8 mouse cellular contexts compared by ENCODE assay signal in genomic region chr14:55783171-55783957, GRCm38 (mm10). TPM values are rescaled to one million over a fixed set of nuclear protein-coding genes. Genes with fewer than 3 reads are reported as not detected.
A peak's percentile ranks its signal among the peaks of the same experiment; 100 is the strongest.
DNase-seq lines count a peak whose midpoint lies in the region; ATAC-seq and TF ChIP-seq lines count a peak whose summit lies in the region.
"Had no signal": no experiment of that assay in that cellular context is flagged by ENCODE, and none has a peak within 500 bp of the region (broad histone marks: within the 10 kb centered on the region; RNA-seq: fewer than 3 reads in every experiment).

No protein-coding gene starts in this region.

- H3K4me2 ChIP-seq in intestine, embryonic 14.5 days (ENCODE audit: low read length), result peak overlapping the region; percentile 79
- peak overlapping the region; percentile 69 for H3K4me2 ChIP-seq in lung, embryonic 14.5 days

- no peak for TF ChIP-seq CTCF in lung, embryonic 14.5 days (IDR thresholded peaks at IDR 0.05; ENCODE audit: low read depth)

- H3K9ac ChIP-seq in intestine, embryonic 14.5 days (ENCODE audit: low read length), result peak overlapping the region; percentile 44
- H3K9ac ChIP-seq in lung, embryonic 14.5 days, result peak overlapping the region; percentile 48

- peak; percentile 68 for DNase-seq in 3T3-L1 (ENCODE audit: low read depth, low spot score)
- peak; percentile 70 for DNase-seq in MN1 (ENCODE audit: low spot score)
- DNase-seq in forelimb bud, embryonic 11.5 days (ENCODE audit: low read depth, low spot score), result peak; percentile 73
- DNase-seq in intestine, embryonic 14.5 days (ENCODE audit: low spot score), result peak; percentile 66
- peak; percentile 88 for DNase-seq in lung, embryonic 14.5 days
- DNase-seq in spleen, postnatal 4 days (ENCODE audit: low spot score in 2 of 2), result peak; percentile 10 to 59
- DNase-seq in left cerebral cortex, adult 8-10 months (ENCODE audit: low spot score in 2 of 2), result no peak

- H3K9me3 ChIP-seq in intestine, embryonic 14.5 days (ENCODE audit: control insufficient read depth, low read length), result no peaks in the 10 kb centered on the region
- H3K9me3 ChIP-seq in lung, embryonic 14.5 days (ENCODE audit: low read depth, low read length), result no peaks in the 10 kb centered on the region
- H3K9me3 ChIP-seq: megakaryocyte, embryonic 14.5 days had no signal

- peak overlapping the region; percentile 33; the same call in 1 of the 2 replicates for H3K27ac ChIP-seq in intestine, embryonic 14.5 days (ENCODE audit: low read depth)
- H3K27ac ChIP-seq in lung, embryonic 14.5 days (ENCODE audit: low read depth), result peak overlapping the region; percentile 63; the same call in 1 of the 2 replicates

- H3K36me3 ChIP-seq in intestine, embryonic 14.5 days (ENCODE audit: control insufficient read depth, insufficient read depth, low read length), result no peaks in the 10 kb centered on the region
- H3K36me3 ChIP-seq in lung, embryonic 14.5 days (ENCODE audit: insufficient read depth), result 0 out of 2 replicates have a peak, but pooled peaks cover 6% of the 10 kb centered on the region

- peaks cover 19% of the 10 kb centered on the region for H3K4me1 ChIP-seq in intestine, embryonic 14.5 days (replicated peaks; ENCODE audit: control insufficient read depth, insufficient read depth, low read length)
- peaks cover 7% of the 10 kb centered on the region; the same call in 1 of the 2 replicates for H3K4me1 ChIP-seq in lung, embryonic 14.5 days (ENCODE audit: insufficient read depth)

- H3K4me3 ChIP-seq in intestine, embryonic 14.5 days (ENCODE audit: low read depth, low read length), result peak overlapping the region; percentile 45
- H3K4me3 ChIP-seq in lung, embryonic 14.5 days (ENCODE audit: low read depth, low read length), result peak overlapping the region; percentile 45
- H3K4me3 ChIP-seq: megakaryocyte, embryonic 14.5 days had no signal

- ATAC-seq in intestine, embryonic 14.5 days (replicated peaks; ENCODE audit: low FRiP score, low TSS enrichment, low read depth), result no peak; the same call in 1 of the 2 replicates
- peak; percentile 62; the same call in 1 of the 2 replicates for ATAC-seq in lung, embryonic 14.5 days (ENCODE audit: insufficient read depth)

- H3K27me3 ChIP-seq in intestine, embryonic 14.5 days (replicated peaks; ENCODE audit: control insufficient read depth, insufficient read depth, low read length), result peaks cover 25% of the 10 kb centered on the region
- peaks cover 21% of the 10 kb centered on the region; the same call in 1 of the 2 replicates for H3K27me3 ChIP-seq in lung, embryonic 14.5 days (ENCODE audit: insufficient read depth, low read length)

- WGBS in intestine, embryonic 14.5 days, result 3% methylated on average over 29 of the region's 31 CpGs
- WGBS in lung, embryonic 14.5 days, result 1% methylated on average over 31 of the region's 31 CpGs

RNA-seq across cellular contexts. Expression of gene Adcy4, which starts 0.5 kb away (rescaled TPM):
- polyA plus RNA-seq in intestine, embryonic 14.5 days (2014; fragmentation: Nextera tagmentation; extraction: Ambion mirVana), result 5.8 and 7.2 TPM in 2 replicates
- 11.6 and 14.1 TPM in 2 replicates for polyA plus RNA-seq in lung, embryonic 14.5 days (2014; fragmentation: Nextera tagmentation; extraction: Ambion mirVana)
- total RNA-seq in left cerebral cortex, adult 8-10 months (2022), result 1 to 10 TPM; 3.3 to 6.2 (median 4.7) TPM

RNA-seq across cellular contexts. Expression of gene Ripk3, which starts 5.3 kb away (rescaled TPM):
- 48.5 and 51.7 TPM in 2 replicates for polyA plus RNA-seq in intestine, embryonic 14.5 days (2014; fragmentation: Nextera tagmentation; extraction: Ambion mirVana)
- polyA plus RNA-seq in lung, embryonic 14.5 days (2014; fragmentation: Nextera tagmentation; extraction: Ambion mirVana), result 42.5 and 51.4 TPM in 2 replicates
- total RNA-seq in left cerebral cortex, adult 8-10 months (2022), result under 1 TPM in 2 of 4 experiments, not detected in 2; 0.73 to 0.98 TPM

RNA-seq across cellular contexts. Expression of gene Ltb4r1, which starts 17.6 kb away (rescaled TPM):
- polyA plus RNA-seq in intestine, embryonic 14.5 days (2014; fragmentation: Nextera tagmentation; extraction: Ambion mirVana), result 0.30 and 0.38 TPM in 2 replicates
- polyA plus RNA-seq in lung, embryonic 14.5 days (2014; fragmentation: Nextera tagmentation; extraction: Ambion mirVana), result 0.31 and 0.64 TPM in 2 replicates
- under 1 TPM in 3 of 4 experiments, not detected in 1; 0.26 to 0.65 (median 0.53) TPM for total RNA-seq in left cerebral cortex, adult 8-10 months (2022)

RNA-seq across cellular contexts. Expression of gene Ltb4r2, which starts 22.1 kb away (rescaled TPM):
- polyA plus RNA-seq in intestine, embryonic 14.5 days (2014; fragmentation: Nextera tagmentation; extraction: Ambion mirVana), result 0.08 and 0.65 TPM in 2 replicates
- polyA plus RNA-seq in lung, embryonic 14.5 days (2014; fragmentation: Nextera tagmentation; extraction: Ambion mirVana), result 0.19 and 0.70 TPM in 2 replicates
- total RNA-seq in left cerebral cortex, adult 8-10 months (2022), result under 1 TPM; 0.21 to 0.28 (median 0.25) TPM

RNA-seq across cellular contexts. Expression of gene Cideb, which starts 25.1 kb away (rescaled TPM):
- polyA plus RNA-seq in intestine, embryonic 14.5 days (2014; fragmentation: Nextera tagmentation; extraction: Ambion mirVana), result 5.4 and 8.1 TPM in 2 replicates
- polyA plus RNA-seq in lung, embryonic 14.5 days (2014; fragmentation: Nextera tagmentation; extraction: Ambion mirVana), result 0.36 and 0.38 TPM in 2 replicates
- total RNA-seq in left cerebral cortex, adult 8-10 months (2022), result 1 to 10 TPM; 1.5 to 3.1 (median 2.4) TPM

Comparison
In these comparisons a context has a peak if more than half of its experiments do, and no peak if none do; other contexts are left out.
1. DNase-seq: peak in 3T3-L1 (single experiment), MN1 (single experiment), forelimb bud, embryonic 11.5 days (single experiment), intestine, embryonic 14.5 days (single experiment), lung, embryonic 14.5 days (single experiment) and spleen, postnatal 4 days (2 of 2); none in left cerebral cortex, adult 8-10 months (0 of 2).